Mouse (Mus musculus): ENCODE measurements around the gene Sptssa. TPM values are rescaled to one million over a fixed set of nuclear protein-coding genes. Genes with fewer than 3 reads are reported as not detected.
"Not testable (repeated sequence)": the region's sequence is repeated elsewhere in the genome, so short reads cannot be mapped to it uniquely, and the experiment has no call there.

Sptssa gene
- polyA plus RNA-seq, 1 experiment from 2014 or later = 235 TPM

GRCm38 (mm10) chr12:54671262-54671661 lies 14.9 kb upstream of the Sptssa start:
- Histone ChIP-seq H3K4me3 (replicated peaks; ENCODE audit: low read depth, low read length) (no peak overlapping the region), H3K27ac (no peak overlapping the region), H3K9ac (ENCODE audit: low read depth, low read length) (no peak overlapping the region), H3K36me3 (ENCODE audit: insufficient read depth, low read length) (peaks cover 20% of the 10 kb centered on the region), H3K27me3 (ENCODE audit: insufficient read depth, low read length) (no peaks in the 10 kb centered on the region), H3K4me2 (ENCODE audit: low read length) (no peak overlapping the region), H3K4me1 (replicated peaks; ENCODE audit: insufficient read depth, low read length) (no peaks in the 10 kb centered on the region), H3K9me3 (replicated peaks; ENCODE audit: low read length) (no peaks in the 10 kb centered on the region)
- DNase-seq (ENCODE audit: low spot score) (no peak), ATAC-seq (replicated peaks; ENCODE audit: low FRiP score, low read depth) (no peak)
- 84% methylated on average over 4 of the region's 4 CpGs for WGBS
- no peak for TF ChIP-seq CTCF (IDR thresholded peaks at IDR 0.05; ENCODE audit: low read depth)

GRCm38 (mm10) chr12:54668141-54668540 lies 11.8 kb upstream of the Sptssa start:
- H3K4me1 ChIP-seq (replicated peaks; ENCODE audit: insufficient read depth, low read length) = no peaks in the 10 kb centered on the region
- H3K9ac ChIP-seq (ENCODE audit: low read depth, low read length) = no peak overlapping the region
- no peaks in the 10 kb centered on the region for H3K9me3 ChIP-seq (replicated peaks; ENCODE audit: low read length)
- ATAC-seq (replicated peaks; ENCODE audit: low FRiP score, low read depth) = no peak
- H3K36me3 ChIP-seq (ENCODE audit: insufficient read depth, low read length) = peaks cover 17% of the 10 kb centered on the region; the same call in 1 of the 2 replicates
- H3K27ac ChIP-seq = no peak overlapping the region
- H3K4me3 ChIP-seq (replicated peaks; ENCODE audit: low read depth, low read length) = no peak overlapping the region
- no peak for DNase-seq (ENCODE audit: low spot score)
- H3K27me3 ChIP-seq (ENCODE audit: insufficient read depth, low read length) = no peaks in the 10 kb centered on the region
- WGBS = 96% methylated on average over 1 of the region's 1 CpGs
- no peak for TF ChIP-seq CTCF (IDR thresholded peaks at IDR 0.05; ENCODE audit: low read depth)
- H3K4me2 ChIP-seq (ENCODE audit: low read length) = no peak overlapping the region

GRCm38 (mm10) chr12:54665526-54665925 lies 9.2 kb upstream of the Sptssa start:
- H3K4me2 ChIP-seq (ENCODE audit: low read length) = no peak overlapping the region
- H3K27ac ChIP-seq = no peak overlapping the region
- peaks cover under 1% of the 10 kb centered on the region; the same call in 1 of the 2 replicates for H3K36me3 ChIP-seq (ENCODE audit: insufficient read depth, low read length)
- no peak for DNase-seq (ENCODE audit: low spot score)
- no peaks in the 10 kb centered on the region for H3K27me3 ChIP-seq (ENCODE audit: insufficient read depth, low read length)
- no peak overlapping the region for H3K9ac ChIP-seq (ENCODE audit: low read depth, low read length)
- no peak for TF ChIP-seq CTCF (IDR thresholded peaks at IDR 0.05; ENCODE audit: low read depth)
- no peaks in the 10 kb centered on the region for H3K9me3 ChIP-seq (replicated peaks; ENCODE audit: low read length)
- no peaks in the 10 kb centered on the region for H3K4me1 ChIP-seq (replicated peaks; ENCODE audit: insufficient read depth, low read length)
- WGBS = 62% methylated on average over 6 of the region's 6 CpGs
- no peak overlapping the region for H3K4me3 ChIP-seq (replicated peaks; ENCODE audit: low read depth, low read length)
- no peak for ATAC-seq (replicated peaks; ENCODE audit: low FRiP score, low read depth)

GRCm38 (mm10) chr12:54661470-54661869 lies 5.1 kb upstream of the Sptssa start:
- not testable (repeated sequence) for H3K36me3 ChIP-seq (ENCODE audit: insufficient read depth, low read length); H3K9me3 ChIP-seq (replicated peaks; ENCODE audit: low read length); H3K27me3 ChIP-seq (ENCODE audit: insufficient read depth, low read length); H3K4me2 ChIP-seq (ENCODE audit: low read length); H3K4me3 ChIP-seq (replicated peaks; ENCODE audit: low read depth, low read length); ATAC-seq (replicated peaks; ENCODE audit: low FRiP score, low read depth); H3K27ac ChIP-seq; DNase-seq (ENCODE audit: low spot score); H3K9ac ChIP-seq (ENCODE audit: low read depth, low read length); H3K4me1 ChIP-seq (replicated peaks; ENCODE audit: insufficient read depth, low read length)
- WGBS = 73% methylated on average over 5 of the region's 5 CpGs

- H3K4me1 ChIP-seq (replicated peaks; ENCODE audit: insufficient read depth, low read length) = peaks cover under 1% of the 10 kb centered on the region; the same call in 1 of the 2 replicates
- H3K4me2 ChIP-seq (ENCODE audit: low read length) = no peak overlapping the region
- no peak overlapping the region for H3K9ac ChIP-seq (ENCODE audit: low read depth, low read length)
- H3K9me3 ChIP-seq (replicated peaks; ENCODE audit: low read length) = no peaks in the 10 kb centered on the region
- DNase-seq (ENCODE audit: low spot score) (no peak), ATAC-seq (replicated peaks; ENCODE audit: low FRiP score, low read depth) (no peak)
- no peak overlapping the region for H3K4me3 ChIP-seq (replicated peaks; ENCODE audit: low read depth, low read length)
- no peaks in the 10 kb centered on the region for H3K27me3 ChIP-seq (ENCODE audit: insufficient read depth, low read length)
- no peak for TF ChIP-seq CTCF (IDR thresholded peaks at IDR 0.05; ENCODE audit: low read depth)
- no peak overlapping the region for H3K27ac ChIP-seq
- 66% methylated on average over 3 of the region's 3 CpGs for whole genome bisulfite sequencing
- no peaks in the 10 kb centered on the region for H3K36me3 ChIP-seq (ENCODE audit: insufficient read depth, low read length)
These were observed 3.5 kb upstream of the Sptssa start for GRCm38 (mm10) chr12:54659901-54660300.

- 62% methylated on average over 7 of the region's 7 CpGs for WGBS
These were observed 2.2 kb upstream of the Sptssa start for GRCm38 (mm10) chr12:54658425-54659092.

GRCm38 (mm10) chr12:54657951-54658350 lies 1.6 kb upstream of the Sptssa start:
- peaks cover 13% of the 10 kb centered on the region; the same call in 1 of the 2 replicates for H3K4me1 ChIP-seq (replicated peaks; ENCODE audit: insufficient read depth, low read length)
- no peak for TF ChIP-seq CTCF (IDR thresholded peaks at IDR 0.05; ENCODE audit: low read depth)
- H3K36me3 ChIP-seq (ENCODE audit: insufficient read depth, low read length) = no peaks in the 10 kb centered on the region
- H3K9ac ChIP-seq (ENCODE audit: low read depth, low read length) = no peak overlapping the region
- H3K27me3 ChIP-seq (ENCODE audit: insufficient read depth, low read length) = no peaks in the 10 kb centered on the region
- H3K4me2 ChIP-seq (ENCODE audit: low read length) = no peak overlapping the region
- 94% methylated on average over 5 of the region's 5 CpGs for WGBS
- ATAC-seq (replicated peaks; ENCODE audit: low FRiP score, low read depth) = no peak
- no peaks in the 10 kb centered on the region for H3K9me3 ChIP-seq (replicated peaks; ENCODE audit: low read length)
- DNase-seq (ENCODE audit: low spot score) = no peak
- H3K27ac ChIP-seq = no peak overlapping the region
- H3K4me3 ChIP-seq (replicated peaks; ENCODE audit: low read depth, low read length) = no peak overlapping the region

More at GRCm38 (mm10) chr12:54658425-54659092, 2.2 kb upstream of the Sptssa start:
- H3K9me3 ChIP-seq (replicated peaks; ENCODE audit: low read length) = no peaks in the 10 kb centered on the region
- H3K36me3 ChIP-seq (ENCODE audit: insufficient read depth, low read length) = no peaks in the 10 kb centered on the region
- TF ChIP-seq CTCF (IDR thresholded peaks at IDR 0.05; ENCODE audit: low read depth) = no peak
- no peak overlapping the region for H3K4me2 ChIP-seq (ENCODE audit: low read length)
- H3K27ac ChIP-seq = no peak overlapping the region
- no peak for ATAC-seq (replicated peaks; ENCODE audit: low FRiP score, low read depth)
- no peaks in the 10 kb centered on the region for H3K27me3 ChIP-seq (ENCODE audit: insufficient read depth, low read length)
- no peak for DNase-seq (ENCODE audit: low spot score)
- no peak overlapping the region for H3K4me3 ChIP-seq (replicated peaks; ENCODE audit: low read depth, low read length)
- no peak overlapping the region for H3K9ac ChIP-seq (ENCODE audit: low read depth, low read length)
- H3K4me1 ChIP-seq (replicated peaks; ENCODE audit: insufficient read depth, low read length) = peaks cover 13% of the 10 kb centered on the region; the same call in 1 of the 2 replicates
